Mouse (Mus musculus) neural tube, embryonic 10.5 days (tissue): Measurements from ENCODE around the gene Rgs12.

Source experiments
- DNase-seq: peaks from one replicate; pipeline ENCODE4 v3.0.0-alpha.2; 2017; ENCODE audit warnings: low spot score; ENCODE audit errors: extremely low spot score

Rgs12 gene

GRCm38 (mm10) chr5:34948861-34949760 is at the start of gene Rgs12:
Gene Rgs12 (plus strand): TSS chr5:34949445.
- DNase-seq: peak; percentile 95

GRCm38 (mm10) chr5:34899787-34900469 is 49.3 kb upstream of the Rgs12 start:
- DNase-seq: no peak

- DNase-seq: no peak
Observed at GRCm38 (mm10) chr5:34902371-34902770, 46.9 kb upstream of the Rgs12 start.

- no peak for DNase-seq
Observed at GRCm38 (mm10) chr5:34902811-34903385, 46.3 kb upstream of the Rgs12 start.

- no peak for DNase-seq
Observed at GRCm38 (mm10) chr5:34904412-34904811, 44.8 kb upstream of the Rgs12 start.

GRCm38 (mm10) chr5:34907230-34907629 is 42.0 kb upstream of the Rgs12 start:
- DNase-seq: no peak

GRCm38 (mm10) chr5:34907910-34908725 is 41.1 kb upstream of the Rgs12 start, which contains the start of gene Msantd1:
Gene Msantd1 (plus strand): TSS chr5:34908012.
- no peak for DNase-seq

GRCm38 (mm10) chr5:34908726-34909633 is 40.3 kb upstream of the Rgs12 start:
- no peak for DNase-seq

GRCm38 (mm10) chr5:34909634-34910503 is 39.4 kb upstream of the Rgs12 start:
- DNase-seq: no peak

GRCm38 (mm10) chr5:34910504-34910815 is 38.8 kb upstream of the Rgs12 start:
- DNase-seq: no peak

GRCm38 (mm10) chr5:34915801-34916200 is 33.4 kb upstream of the Rgs12 start:
- peak; percentile 68 for DNase-seq

- DNase-seq: no peak
Observed at GRCm38 (mm10) chr5:34917234-34917655, 32.0 kb upstream of the Rgs12 start.

- no peak for DNase-seq
Observed at GRCm38 (mm10) chr5:34918785-34919184, 30.5 kb upstream of the Rgs12 start.

GRCm38 (mm10) chr5:34922531-34922930 is 26.7 kb upstream of the Rgs12 start:
- no peak for DNase-seq

- no peak for DNase-seq
Observed at GRCm38 (mm10) chr5:34923920-34924319, 25.3 kb upstream of the Rgs12 start.

GRCm38 (mm10) chr5:34924519-34924918 is 24.7 kb upstream of the Rgs12 start:
- DNase-seq: no peak

- DNase-seq: peak; percentile 9
Observed at GRCm38 (mm10) chr5:34927648-34928047, 21.6 kb upstream of the Rgs12 start.

GRCm38 (mm10) chr5:34930151-34930975 is 18.9 kb upstream of the Rgs12 start:
- DNase-seq: no peak
